Mouse (Mus musculus): Measurements from ENCODE around the gene Gba2. TPM values are rescaled to one million over a fixed set of nuclear protein-coding genes. Genes with fewer than 3 reads are reported as not detected.
"Not testable (repeated sequence)": the region's sequence is repeated elsewhere in the genome, so short reads cannot be mapped to it uniquely, and the experiment has no call there.

Gene Gba2
- polyA plus RNA-seq, 1 experiment, result 79.8 TPM

- no peak overlapping the region for H3K27ac ChIP-seq (ENCODE audit: insufficient read depth, low read length)
- TF ChIP-seq POLR2A (IDR thresholded peaks at IDR 0.05; ENCODE audit: borderline replicate concordance, insufficient read depth, low read length) (no peak), CTCF (IDR thresholded peaks at IDR 0.05; ENCODE audit: borderline replicate concordance, insufficient read depth, low read depth, low read length) (no peak)
- no peaks in the 10 kb centered on the region for H3K27me3 ChIP-seq (ENCODE audit: control insufficient read depth, insufficient read depth, low read length)
- no peak for DNase-seq
- no peak overlapping the region for H3K4me3 ChIP-seq (replicated peaks; ENCODE audit: insufficient read depth, low read depth, low read length)
- H3K4me1 ChIP-seq (ENCODE audit: control insufficient read depth, insufficient read depth, low read length), result peaks cover 15% of the 10 kb centered on the region; the same call in 1 of the 2 replicates
- WGBS, result 33% methylated on average over 13 of the region's 13 CpGs
These were observed 19.9 kb downstream of the Gba2 start for GRCm38 (mm10) chr4:43558631-43559356.

GRCm38 (mm10) chr4:43558028-43558630, 20.5 kb downstream of the Gba2 start:
- 58% methylated on average over 5 of the region's 5 CpGs for WGBS
- H3K27ac ChIP-seq (ENCODE audit: insufficient read depth, low read length), result no peak overlapping the region
- no peaks in the 10 kb centered on the region for H3K27me3 ChIP-seq (ENCODE audit: control insufficient read depth, insufficient read depth, low read length)
- no peak for DNase-seq
- peaks cover 10% of the 10 kb centered on the region; the same call in 1 of the 2 replicates for H3K4me1 ChIP-seq (ENCODE audit: control insufficient read depth, insufficient read depth, low read length)
- H3K4me3 ChIP-seq (replicated peaks; ENCODE audit: insufficient read depth, low read depth, low read length), result no peak overlapping the region
- no peak for TF ChIP-seq POLR2A (IDR thresholded peaks at IDR 0.05; ENCODE audit: borderline replicate concordance, insufficient read depth, low read length)
- no peak for TF ChIP-seq CTCF (IDR thresholded peaks at IDR 0.05; ENCODE audit: borderline replicate concordance, insufficient read depth, low read depth, low read length)

- WGBS, result 96% methylated on average over 7 of the region's 7 CpGs
- Histone ChIP-seq H3K4me1 (ENCODE audit: control insufficient read depth, insufficient read depth, low read length) (peaks cover 8% of the 10 kb centered on the region; the same call in 1 of the 2 replicates), H3K27me3 (ENCODE audit: control insufficient read depth, insufficient read depth, low read length) (no peaks in the 10 kb centered on the region), H3K4me3 (replicated peaks; ENCODE audit: insufficient read depth, low read depth, low read length) (no peak overlapping the region), H3K27ac (ENCODE audit: insufficient read depth, low read length) (no peak overlapping the region)
- TF ChIP-seq CTCF (IDR thresholded peaks at IDR 0.05; ENCODE audit: borderline replicate concordance, insufficient read depth, low read depth, low read length), result no peak
- no peak for TF ChIP-seq POLR2A (IDR thresholded peaks at IDR 0.05; ENCODE audit: borderline replicate concordance, insufficient read depth, low read length)
- no peak for DNase-seq
These were observed 22.7 kb downstream of the Gba2 start for GRCm38 (mm10) chr4:43555926-43556325.

- TF ChIP-seq POLR2A (IDR thresholded peaks at IDR 0.05; ENCODE audit: borderline replicate concordance, insufficient read depth, low read length) (no peak), CTCF (IDR thresholded peaks at IDR 0.05; ENCODE audit: borderline replicate concordance, insufficient read depth, low read depth, low read length) (no peak)
- Histone ChIP-seq H3K4me1 (ENCODE audit: control insufficient read depth, insufficient read depth, low read length) (no peaks in the 10 kb centered on the region), H3K27me3 (ENCODE audit: control insufficient read depth, insufficient read depth, low read length) (no peaks in the 10 kb centered on the region), H3K27ac (ENCODE audit: insufficient read depth, low read length) (no peak overlapping the region), H3K4me3 (replicated peaks; ENCODE audit: insufficient read depth, low read depth, low read length) (no peak overlapping the region)
- DNase-seq, result no peak
These were observed 24.8 kb downstream of the Gba2 start for GRCm38 (mm10) chr4:43553891-43554290.

GRCm38 (mm10) chr4:43552437-43552836, 26.2 kb downstream of the Gba2 start:
- no peak for DNase-seq
- Histone ChIP-seq H3K27ac (ENCODE audit: insufficient read depth, low read length) (no peak overlapping the region), H3K4me1 (ENCODE audit: control insufficient read depth, insufficient read depth, low read length) (no peaks in the 10 kb centered on the region), H3K4me3 (replicated peaks; ENCODE audit: insufficient read depth, low read depth, low read length) (no peak overlapping the region), H3K27me3 (ENCODE audit: control insufficient read depth, insufficient read depth, low read length) (no peaks in the 10 kb centered on the region)
- WGBS, result 97% methylated on average over 5 of the region's 5 CpGs
- TF ChIP-seq CTCF (IDR thresholded peaks at IDR 0.05; ENCODE audit: borderline replicate concordance, insufficient read depth, low read depth, low read length), result no peak
- TF ChIP-seq POLR2A (IDR thresholded peaks at IDR 0.05; ENCODE audit: borderline replicate concordance, insufficient read depth, low read length), result no peak

GRCm38 (mm10) chr4:43551854-43552253, 26.8 kb downstream of the Gba2 start:
- WGBS, result 87% methylated on average over 6 of the region's 6 CpGs
- H3K27ac ChIP-seq (ENCODE audit: insufficient read depth, low read length); DNase-seq; H3K4me3 ChIP-seq (replicated peaks; ENCODE audit: insufficient read depth, low read depth, low read length); H3K4me1 ChIP-seq (ENCODE audit: control insufficient read depth, insufficient read depth, low read length); H3K27me3 ChIP-seq (ENCODE audit: control insufficient read depth, insufficient read depth, low read length): not testable (repeated sequence)

GRCm38 (mm10) chr4:43549055-43549454, 29.6 kb downstream of the Gba2 start:
- no peak for TF ChIP-seq POLR2A (IDR thresholded peaks at IDR 0.05; ENCODE audit: borderline replicate concordance, insufficient read depth, low read length)
- TF ChIP-seq CTCF (IDR thresholded peaks at IDR 0.05; ENCODE audit: borderline replicate concordance, insufficient read depth, low read depth, low read length), result no peak
- no peaks in the 10 kb centered on the region for H3K27me3 ChIP-seq (ENCODE audit: control insufficient read depth, insufficient read depth, low read length)
- DNase-seq, result no peak
- 92% methylated on average over 12 of the region's 12 CpGs for WGBS
- no peak overlapping the region for H3K4me3 ChIP-seq (replicated peaks; ENCODE audit: insufficient read depth, low read depth, low read length)
- no peak overlapping the region for H3K27ac ChIP-seq (ENCODE audit: insufficient read depth, low read length)
- H3K4me1 ChIP-seq (ENCODE audit: control insufficient read depth, insufficient read depth, low read length), result no peaks in the 10 kb centered on the region

GRCm38 (mm10) chr4:43547160-43547559, 31.5 kb downstream of the Gba2 start:
- Histone ChIP-seq H3K4me1 (ENCODE audit: control insufficient read depth, insufficient read depth, low read length) (no peaks in the 10 kb centered on the region), H3K27me3 (ENCODE audit: control insufficient read depth, insufficient read depth, low read length) (no peaks in the 10 kb centered on the region), H3K4me3 (replicated peaks; ENCODE audit: insufficient read depth, low read depth, low read length) (no peak overlapping the region), H3K27ac (ENCODE audit: insufficient read depth, low read length) (no peak overlapping the region)
- 94% methylated on average over 8 of the region's 8 CpGs for WGBS
- TF ChIP-seq POLR2A (IDR thresholded peaks at IDR 0.05; ENCODE audit: borderline replicate concordance, insufficient read depth, low read length) (no peak), CTCF (IDR thresholded peaks at IDR 0.05; ENCODE audit: borderline replicate concordance, insufficient read depth, low read depth, low read length) (no peak)
- no peak for DNase-seq

All from cerebellum, adult 2 months (tissue).